Mouse (Mus musculus): ENCODE results near the gene Itga2. TPM values are rescaled to one million over a fixed set of nuclear protein-coding genes. Genes with fewer than 3 reads are reported as not detected.
A peak's percentile ranks its signal among the peaks of the same experiment; 100 is the strongest.

The Itga2 gene
- total and polyA plus RNA-seq, 3 experiments: not detected

DNA sequence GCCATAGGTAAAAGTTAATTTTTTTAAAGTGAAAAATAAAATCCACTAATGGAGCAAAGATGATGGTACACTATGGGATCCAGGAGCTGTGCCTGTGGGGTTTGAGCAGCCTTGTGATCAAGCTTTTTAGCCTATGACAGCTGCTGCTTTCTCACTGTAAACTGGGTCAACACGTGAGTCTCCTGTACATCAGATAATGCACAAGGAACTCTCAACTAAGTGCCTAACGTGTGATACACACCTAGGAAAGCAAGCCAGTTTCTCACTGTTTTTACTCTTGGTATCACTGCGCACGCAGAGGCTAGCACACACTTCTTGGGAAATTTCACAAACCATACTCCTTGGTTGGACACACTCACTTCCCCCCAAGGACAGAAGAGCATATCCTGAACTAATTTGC is 17.3 kb downstream of the Itga2 start:
- no peak for DNase-seq (ENCODE audit: extremely low read depth)
- no peak overlapping the region for H3K9ac ChIP-seq (ENCODE audit: insufficient read depth, low read depth)
- no peak overlapping the region for H3K27ac ChIP-seq (ENCODE audit: insufficient read depth, low read depth)
- no peak overlapping the region for H3K4me2 ChIP-seq (ENCODE audit: insufficient read depth, low read depth, poor library complexity, severe bottlenecking)
- no peak for TF ChIP-seq CHD1 (IDR thresholded peaks at IDR 0.05; ENCODE audit: low read depth, low read length)
- TF ChIP-seq JUND (conservative IDR thresholded peaks at IDR 0.05; ENCODE audit: low read depth, low read length): no peak
- no peak for TF ChIP-seq RAD21 (IDR thresholded peaks at IDR 0.05; ENCODE audit: low read depth, low read length)
- no peaks in the 10 kb centered on the region for H3K36me3 ChIP-seq (replicated peaks in 1 of 2; ENCODE audit: control insufficient read depth in 1 of 2, insufficient read depth in 1 of 2, low read length in 1 of 2)
- H3K4me3 ChIP-seq (replicated peaks in 1 of 3; ENCODE audit: low read depth in 2 of 3, low read length in 2 of 3, poor library complexity in 1 of 3): no peak overlapping the region
- H3K4me1 ChIP-seq (ENCODE audit: control insufficient read depth in 1 of 2, insufficient read depth in 2 of 2): peaks cover 9 to 12% of the 10 kb centered on the region in 2 experiments; a peak in 3 of 4 replicates
- dilution Hi-C loops (cut with MboI; ENCODE audit: extremely low pct_ligation_motif_present, extremely low pct_unique_long_range_greater_than_20kb, low sequenced_read_pairs): no loop called here
- no peaks in the 10 kb centered on the region for H3K79me2 ChIP-seq (replicated peaks; ENCODE audit: control insufficient read depth, extremely low read depth, insufficient read depth, poor library complexity, severe bottlenecking)
- in situ Hi-C loops (cut with MboI; ENCODE audit: low pct_ligation_motif_present, low pct_unique_long_range_greater_than_20kb, low sequenced_read_pairs): no loop called here
- no peaks in the 10 kb centered on the region for H3K9me3 ChIP-seq (replicated peaks; ENCODE audit: low read length)
- no peaks in the 10 kb centered on the region for H3K27me3 ChIP-seq (replicated peaks)

DNA sequence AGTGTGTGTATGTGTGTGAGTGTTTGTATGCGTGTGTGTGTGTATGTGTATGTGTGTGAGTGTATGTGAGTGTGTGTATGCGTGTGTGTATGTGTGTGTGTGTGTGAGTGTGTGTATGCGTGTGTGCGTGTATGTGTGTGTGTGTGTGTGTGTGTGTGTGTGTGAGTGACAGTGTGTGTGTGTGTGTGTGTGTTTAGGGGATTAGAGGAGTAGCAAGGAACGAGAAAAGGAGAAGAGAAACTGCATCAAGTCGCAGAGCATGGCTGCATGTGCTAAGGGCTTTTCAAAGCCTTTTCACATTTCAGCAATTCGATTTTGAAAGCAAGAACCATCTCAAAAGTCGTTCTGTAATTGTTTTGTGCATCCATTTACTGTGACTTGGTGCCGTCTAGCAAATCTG is 21.3 kb downstream of the Itga2 start:
- Histone ChIP-seq H3K9ac (ENCODE audit: insufficient read depth, low read depth) (no peak overlapping the region), H3K36me3 (replicated peaks in 1 of 2; ENCODE audit: control insufficient read depth in 1 of 2, insufficient read depth in 1 of 2, low read length in 1 of 2) (no peaks in the 10 kb centered on the region), H3K79me2 (replicated peaks; ENCODE audit: control insufficient read depth, extremely low read depth, insufficient read depth, poor library complexity, severe bottlenecking) (no peaks in the 10 kb centered on the region), H3K4me2 (ENCODE audit: insufficient read depth, low read depth, poor library complexity, severe bottlenecking) (peak overlapping the region; percentile 56), H3K4me1 (ENCODE audit: control insufficient read depth in 1 of 2, insufficient read depth in 2 of 2) (peaks cover 9 to 12% of the 10 kb centered on the region in 2 experiments; a peak in 3 of 4 replicates), H3K4me3 (replicated peaks in 1 of 3; ENCODE audit: low read depth in 2 of 3, low read length in 2 of 3, poor library complexity in 1 of 3) (peak overlapping the region in 1 of 3 experiments; percentile 35), H3K9me3 (replicated peaks; ENCODE audit: low read length) (no peaks in the 10 kb centered on the region), H3K27ac (ENCODE audit: insufficient read depth, low read depth) (no peak overlapping the region), H3K27me3 (replicated peaks) (no peaks in the 10 kb centered on the region)
- no peak for TF ChIP-seq NELFE (IDR thresholded peaks at IDR 0.05; ENCODE audit: low read depth, low read length)
- TF ChIP-seq GABPA (IDR thresholded peaks at IDR 0.05; ENCODE audit: insufficient replicate concordance, low read depth, low read length): no peak
- TF ChIP-seq RCOR1 (conservative IDR thresholded peaks at IDR 0.05; ENCODE audit: low read depth, low read length): no peak
- TF ChIP-seq UBTF (IDR thresholded peaks at IDR 0.05; ENCODE audit: low read depth, low read length): no peak
- no peak for TF ChIP-seq ZMIZ1 (IDR thresholded peaks at IDR 0.05; ENCODE audit: low read depth, low read length)
- no peak for TF ChIP-seq PAX5 (IDR thresholded peaks at IDR 0.05; ENCODE audit: low read length)
- DNase-seq (ENCODE audit: extremely low read depth): no peak
- in situ Hi-C loops (cut with MboI; ENCODE audit: low pct_ligation_motif_present, low pct_unique_long_range_greater_than_20kb, low sequenced_read_pairs) (no loop called here), dilution Hi-C loops (cut with MboI; ENCODE audit: extremely low pct_ligation_motif_present, extremely low pct_unique_long_range_greater_than_20kb, low sequenced_read_pairs) (no loop called here)

DNA sequence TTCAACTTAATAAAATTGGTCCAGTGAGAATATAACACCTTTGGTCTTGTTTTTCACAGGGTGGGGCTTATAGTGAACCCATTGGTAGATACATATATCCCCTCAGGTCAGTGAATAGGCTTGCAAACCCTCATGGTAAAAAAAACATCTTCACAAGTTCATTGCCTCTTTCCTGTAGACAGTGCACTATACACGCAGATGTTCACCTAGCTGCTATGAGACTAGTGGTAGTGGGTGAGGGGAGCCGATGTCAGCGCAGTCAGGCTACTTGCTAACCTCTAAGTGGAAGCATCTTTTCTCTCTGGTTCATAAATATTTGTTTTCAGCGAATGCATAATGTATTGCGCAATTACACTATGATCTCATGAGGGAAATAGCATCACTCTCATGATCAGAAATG is 22.4 kb downstream of the Itga2 start:
- Histone ChIP-seq H3K9ac (ENCODE audit: insufficient read depth, low read depth) (no peak overlapping the region), H3K9me3 (replicated peaks; ENCODE audit: low read length) (no peaks in the 10 kb centered on the region), H3K4me1 (ENCODE audit: control insufficient read depth in 1 of 2, insufficient read depth in 2 of 2) (peaks cover 6 to 9% of the 10 kb centered on the region in 2 experiments; a peak in 3 of 4 replicates), H3K27me3 (replicated peaks) (no peaks in the 10 kb centered on the region), H3K79me2 (replicated peaks; ENCODE audit: control insufficient read depth, extremely low read depth, insufficient read depth, poor library complexity, severe bottlenecking) (no peaks in the 10 kb centered on the region), H3K4me3 (replicated peaks in 1 of 3; ENCODE audit: low read depth in 2 of 3, low read length in 2 of 3, poor library complexity in 1 of 3) (no peak overlapping the region), H3K36me3 (replicated peaks in 1 of 2; ENCODE audit: control insufficient read depth in 1 of 2, insufficient read depth in 1 of 2, low read length in 1 of 2) (no peaks in the 10 kb centered on the region), H3K27ac (ENCODE audit: insufficient read depth, low read depth) (no peak overlapping the region), H3K4me2 (ENCODE audit: insufficient read depth, low read depth, poor library complexity, severe bottlenecking) (no peak overlapping the region)
- in situ Hi-C loops (cut with MboI; ENCODE audit: low pct_ligation_motif_present, low pct_unique_long_range_greater_than_20kb, low sequenced_read_pairs): no loop called here
- no peak for DNase-seq (ENCODE audit: extremely low read depth)
- TF ChIP-seq JUN (IDR thresholded peaks at IDR 0.05; ENCODE audit: insufficient read depth, low read depth, low read length) (no peak), MAZ (IDR thresholded peaks at IDR 0.05; ENCODE audit: low read depth, low read length) (no peak), JUND (conservative IDR thresholded peaks at IDR 0.05; ENCODE audit: low read depth, low read length) (no peak), MAFK (IDR thresholded peaks at IDR 0.05; ENCODE audit: insufficient replicate concordance, low read length) (no peak), TCF12 (IDR thresholded peaks at IDR 0.05; ENCODE audit: low read depth, low read length) (no peak), USF2 (conservative IDR thresholded peaks at IDR 0.05; ENCODE audit: low read depth, low read length) (no peak), NELFE (IDR thresholded peaks at IDR 0.05; ENCODE audit: low read depth, low read length) (no peak), MXI1 (IDR thresholded peaks at IDR 0.05; ENCODE audit: low read depth, low read length) (no peak), ZNF384 (IDR thresholded peaks at IDR 0.05; ENCODE audit: low read depth, low read length) (no peak), KAT2A (IDR thresholded peaks at IDR 0.05; ENCODE audit: insufficient replicate concordance, low read length) (no peak)
- dilution Hi-C loops (cut with MboI; ENCODE audit: extremely low pct_ligation_motif_present, extremely low pct_unique_long_range_greater_than_20kb, low sequenced_read_pairs): no loop called here
